Mouse (Mus musculus): ENCODE measurements around the gene Gm28042.

Gene Gm28042
- long read RNA-seq, experiment 1 = 0 reads
- long read RNA-seq, experiment 2, partial matches to known transcripts = 0 of 2 reads
- long read RNA-seq, experiment 2, other reads (novel, unspliced or antisense) = 2 of 2 reads

DNA sequence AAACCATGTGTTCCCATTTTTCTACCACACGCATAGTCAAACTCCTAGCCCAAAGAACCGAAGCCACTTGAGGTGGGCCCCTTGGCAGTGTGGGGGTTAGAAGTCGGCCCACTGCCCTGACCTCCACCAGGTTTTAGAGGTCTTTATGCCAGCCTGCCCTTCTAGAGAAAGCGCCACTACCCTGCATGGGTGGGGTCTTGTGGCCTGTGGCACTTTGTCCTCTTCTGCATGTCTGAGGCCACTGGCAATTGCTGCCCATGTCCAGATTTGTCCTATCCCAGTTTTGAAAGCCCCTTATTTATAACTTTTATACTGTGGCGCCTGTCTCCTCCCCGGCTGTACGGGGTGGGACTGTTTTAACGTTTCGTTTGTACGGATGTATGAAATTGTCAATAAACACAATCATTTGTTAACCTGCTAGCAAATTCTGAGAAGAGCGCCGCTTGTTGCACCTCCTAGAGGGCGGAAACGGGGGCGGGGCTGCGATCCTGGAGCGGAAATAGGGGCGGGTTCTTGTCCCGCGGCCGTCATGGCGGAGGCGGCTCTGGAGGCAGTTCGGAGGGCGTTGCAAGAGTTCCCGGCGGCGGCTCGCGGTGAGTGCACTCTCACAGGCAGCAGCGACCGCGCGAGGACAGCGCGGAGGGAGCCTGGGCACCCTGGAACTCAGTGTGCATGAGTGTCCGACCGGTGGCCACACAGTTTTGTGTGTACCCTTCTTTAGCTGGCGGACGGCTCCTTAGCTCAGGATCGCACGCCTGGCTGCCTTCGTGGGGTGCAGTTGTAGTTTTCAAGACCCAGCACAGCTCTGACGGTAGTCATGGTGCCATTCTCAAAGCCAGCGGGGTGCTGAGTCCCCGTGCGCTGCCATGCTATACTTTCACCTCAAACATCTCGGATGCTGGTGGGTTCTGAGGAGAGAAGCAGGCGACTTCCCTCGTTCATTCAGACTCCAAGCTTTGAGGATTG lies at the start of gene Gm28042, which contains the start of gene Jmjd7:
TSS of gene Gm28042 (plus strand) at position 510 of the 966 bp plus-strand sequence.
TSS of gene Jmjd7 (plus strand) at position 500 of the 966 bp plus-strand sequence.
- intact Hi-C loops (cut with DNase I) = no loop called here

DNA sequence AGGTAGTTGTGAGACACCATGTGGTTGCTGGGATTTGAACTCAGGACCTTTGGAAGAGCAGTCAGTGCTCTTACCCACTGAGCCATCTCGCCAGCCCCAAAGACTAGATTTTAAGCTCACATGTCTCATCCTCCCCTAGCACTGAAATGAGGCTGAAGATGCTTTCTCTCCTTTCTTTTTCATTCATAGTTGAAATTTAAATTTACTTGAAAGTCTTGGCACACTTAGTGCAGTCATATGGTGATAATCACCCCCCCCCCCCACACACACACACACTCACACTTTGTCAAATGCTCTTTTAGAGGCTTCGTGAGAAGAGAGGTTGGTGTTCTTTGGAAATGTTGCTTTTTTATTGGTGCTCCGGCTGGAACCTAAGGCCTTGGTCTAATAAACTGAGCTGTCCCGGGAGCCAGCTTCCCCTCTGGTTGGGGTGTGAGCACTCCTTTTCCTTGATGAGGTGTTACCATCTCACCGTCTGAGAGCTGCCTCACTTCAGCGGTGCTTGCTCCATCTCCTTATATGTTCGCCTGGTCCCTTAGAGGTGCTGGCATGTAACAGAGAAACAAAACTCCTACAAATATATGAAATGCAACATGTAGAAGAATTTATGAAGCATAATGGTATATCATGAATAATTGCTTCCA lies 46.8 kb upstream of the Gm28042 start:
- intact Hi-C loops (cut with DNase I) = no loop called here

- intact Hi-C loops (cut with DNase I) = no loop called here
Measured at GRCm38 (mm10) chr2:119981631-119982030, 45.7 kb upstream of the Gm28042 start.

- intact Hi-C loops (cut with DNase I) = no loop called here
Measured at GRCm38 (mm10) chr2:119985871-119986270, 41.4 kb upstream of the Gm28042 start.

- intact Hi-C loops (cut with DNase I) = no loop called here
Measured at GRCm38 (mm10) chr2:119986369-119986768, 40.9 kb upstream of the Gm28042 start.

- intact Hi-C loops (cut with DNase I) = no loop called here
Measured at GRCm38 (mm10) chr2:119987441-119987840, 39.9 kb upstream of the Gm28042 start.

GRCm38 (mm10) chr2:119988952-119989351 lies 38.3 kb upstream of the Gm28042 start:
- intact Hi-C loops (cut with DNase I) = no loop called here

GRCm38 (mm10) chr2:119990881-119991280 lies 36.4 kb upstream of the Gm28042 start:
- intact Hi-C loops (cut with DNase I) = no loop called here

DNA sequence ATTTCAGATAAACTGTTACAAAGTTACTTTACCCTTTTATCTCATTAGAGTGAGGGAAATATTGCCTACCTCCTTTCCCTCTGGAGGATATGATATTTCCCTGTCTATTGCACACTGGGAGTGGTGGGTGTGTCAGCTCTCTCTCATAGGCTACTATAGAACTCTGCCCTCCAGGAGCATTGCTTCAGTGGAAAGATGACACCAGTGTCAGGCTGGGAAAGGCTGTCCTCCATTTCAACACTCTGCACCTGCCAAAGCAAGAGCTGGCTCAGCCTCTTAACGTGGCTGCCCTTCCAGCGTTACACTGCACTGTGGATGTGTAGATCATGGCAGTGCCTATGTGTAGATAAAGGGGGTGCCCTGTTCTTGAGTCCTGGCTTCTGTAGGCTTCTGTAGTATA lies 34.9 kb upstream of the Gm28042 start:
- intact Hi-C loops (cut with DNase I) = no loop called here

DNA sequence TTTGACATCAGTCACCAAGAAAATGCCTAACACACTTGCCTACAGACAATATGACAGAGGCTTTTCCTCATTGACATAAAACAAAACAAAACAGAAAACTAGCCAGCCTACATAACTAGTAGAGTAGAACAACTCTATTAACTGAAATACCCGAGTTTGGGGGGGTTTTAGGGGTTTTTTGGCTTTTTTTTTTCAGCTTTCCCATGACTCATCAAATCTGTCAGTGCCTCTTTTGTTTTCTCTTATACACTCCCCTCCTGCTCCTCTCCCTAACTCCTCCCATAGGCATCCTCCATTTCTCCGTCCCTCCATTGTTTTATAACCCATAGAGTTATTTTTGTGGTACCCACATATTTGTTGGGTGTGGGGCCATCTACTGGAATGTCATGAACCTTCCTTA lies 33.8 kb upstream of the Gm28042 start:
- intact Hi-C loops (cut with DNase I) = no loop called here

DNA sequence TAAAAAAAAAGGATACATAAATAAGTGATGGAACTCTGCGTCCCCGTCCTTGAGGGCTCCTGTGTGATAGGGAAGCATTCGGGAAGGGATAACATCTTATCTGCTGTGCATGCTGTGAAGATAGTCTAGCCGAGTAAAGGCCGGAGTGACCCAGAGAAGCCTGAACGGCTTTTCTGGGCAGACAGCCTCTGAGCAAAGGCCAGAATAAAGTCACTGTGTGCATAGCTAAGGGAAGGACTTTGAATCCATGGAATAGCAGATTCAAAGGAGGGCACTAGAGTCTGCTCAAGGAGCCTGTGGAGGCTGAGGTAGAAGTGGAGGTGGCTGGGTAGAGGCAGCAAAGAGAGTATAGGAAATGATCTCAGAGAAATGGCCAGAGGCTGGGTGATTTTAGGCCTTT lies 32.5 kb upstream of the Gm28042 start:
- intact Hi-C loops (cut with DNase I) = no loop called here

DNA sequence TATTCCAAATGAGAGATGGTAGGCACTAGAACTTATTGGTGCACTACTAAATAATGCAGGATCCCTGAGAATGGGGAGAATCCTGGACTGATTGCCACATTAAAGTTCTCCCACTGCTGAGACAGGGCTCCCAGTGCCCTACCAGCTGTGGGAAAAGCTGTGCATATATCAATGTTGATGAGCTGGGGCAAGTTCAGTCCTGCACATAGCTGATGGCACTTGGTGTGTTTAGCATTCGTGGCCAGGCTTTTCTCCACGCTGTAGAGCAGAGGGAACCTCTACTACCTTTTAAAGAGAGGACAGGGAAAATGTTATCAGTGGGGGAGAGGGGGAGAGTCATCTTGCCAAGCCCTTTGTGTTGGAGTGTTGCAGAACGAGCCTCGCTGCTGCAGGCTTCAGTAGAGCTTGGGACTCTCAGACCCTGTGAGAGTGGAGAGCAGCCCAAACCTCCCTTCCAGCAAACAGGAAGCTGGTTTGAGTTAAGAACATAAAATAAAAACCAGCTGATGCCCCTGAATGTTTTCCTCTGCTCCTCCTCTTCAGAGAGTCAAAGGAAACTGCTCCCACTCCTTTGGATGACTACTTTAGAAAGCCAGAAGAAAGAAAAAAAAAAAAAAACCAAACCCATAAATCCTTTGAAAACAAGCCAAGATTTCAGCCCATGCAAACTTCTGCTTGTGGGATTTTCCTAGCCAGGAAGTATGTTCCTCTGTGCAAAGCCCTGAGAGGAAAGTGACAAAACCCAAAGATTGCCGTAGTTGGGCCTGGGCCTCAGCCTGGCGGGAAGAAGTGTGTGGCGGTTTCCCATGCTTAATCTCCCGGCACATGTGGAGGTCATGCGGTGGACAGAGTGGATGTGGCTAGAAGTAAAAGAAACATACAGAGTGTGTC lies 31.7 kb upstream of the Gm28042 start:
- intact Hi-C loops (cut with DNase I) = no loop called here

DNA sequence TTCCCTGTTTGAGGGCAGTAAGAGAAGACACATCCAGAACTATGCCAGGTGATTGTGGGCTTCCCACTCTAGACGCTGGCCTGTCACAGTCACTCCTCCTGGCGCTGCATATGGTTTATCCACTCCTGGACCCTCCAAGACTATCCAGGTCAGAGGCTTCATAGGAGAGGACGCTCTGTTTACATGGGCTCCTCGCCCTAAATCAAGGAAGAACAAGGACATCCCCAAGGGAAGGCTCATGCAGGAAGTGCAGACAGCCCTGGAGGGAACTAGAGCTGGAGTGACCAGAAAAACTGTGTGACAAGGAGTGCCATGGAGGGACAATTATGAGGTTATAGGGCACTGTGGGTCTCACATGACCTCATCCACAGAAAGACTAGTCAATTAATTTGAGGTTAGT lies 29.9 kb upstream of the Gm28042 start:
- intact Hi-C loops (cut with DNase I) = no loop called here

GRCm38 (mm10) chr2:119999731-120000130 lies 27.6 kb upstream of the Gm28042 start:
- intact Hi-C loops (cut with DNase I) = no loop called here

DNA sequence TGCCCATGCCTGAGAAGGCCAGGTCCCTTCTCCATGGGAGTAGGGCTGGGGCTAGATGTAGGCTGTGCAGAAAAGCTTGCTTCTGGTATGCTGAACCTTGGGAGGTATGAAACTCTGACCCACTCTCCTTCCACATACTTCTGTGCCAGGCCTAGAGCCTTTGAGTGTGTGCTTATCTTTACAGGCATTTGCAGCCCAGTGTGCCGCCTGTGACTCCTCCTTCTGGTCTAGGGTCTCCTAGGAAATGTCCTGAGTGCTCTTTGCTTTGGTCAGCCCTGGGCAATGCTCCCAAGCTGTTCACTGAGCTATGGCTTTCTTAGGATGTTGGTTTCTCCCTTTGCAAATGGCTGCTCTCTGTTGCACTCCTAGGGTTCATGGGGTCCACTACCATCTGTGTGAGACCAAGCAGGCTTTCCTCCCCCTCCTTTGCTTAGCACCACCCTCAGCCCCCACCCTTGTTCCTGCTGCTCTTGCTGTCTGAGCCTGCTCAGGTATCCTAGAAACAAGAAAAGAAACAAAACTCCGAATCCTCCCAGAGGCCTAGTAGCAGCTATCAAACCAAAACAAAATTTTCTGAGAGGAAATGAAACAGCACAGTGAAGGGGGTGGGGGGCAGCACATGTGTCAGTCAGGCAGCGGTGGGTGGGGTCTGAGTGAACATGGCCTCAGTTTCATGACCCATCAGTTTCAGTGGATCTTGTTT lies 26.3 kb upstream of the Gm28042 start:
- intact Hi-C loops (cut with DNase I) = no loop called here

DNA sequence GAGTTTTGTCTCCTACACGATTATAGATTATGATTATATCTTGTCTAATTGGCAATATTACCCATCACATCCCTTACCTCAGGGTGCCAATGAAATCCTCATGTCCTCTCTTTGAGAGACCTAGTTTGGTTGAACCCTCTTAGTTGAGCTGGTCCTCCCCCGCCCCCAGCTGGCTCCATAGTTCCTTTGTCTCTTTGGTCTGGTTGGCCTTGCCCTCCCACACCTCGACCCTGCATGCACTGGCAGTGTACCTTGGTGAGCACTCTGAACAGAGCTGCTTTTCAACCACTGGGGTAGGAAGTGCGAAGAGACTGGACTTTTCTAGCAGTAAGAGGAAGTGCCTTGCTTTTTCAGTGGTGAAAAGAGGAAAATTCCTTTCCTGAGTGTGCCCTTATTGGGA lies 25.3 kb upstream of the Gm28042 start:
- intact Hi-C loops (cut with DNase I) = no loop called here

GRCm38 (mm10) chr2:120003970-120004369 lies 23.3 kb upstream of the Gm28042 start:
- intact Hi-C loops (cut with DNase I) = no loop called here

- intact Hi-C loops (cut with DNase I) = no loop called here
Measured at GRCm38 (mm10) chr2:120006696-120007095, 20.6 kb upstream of the Gm28042 start.

- intact Hi-C loops (cut with DNase I) = no loop called here
Measured at GRCm38 (mm10) chr2:120007680-120008210, 19.5 kb upstream of the Gm28042 start.

DNA sequence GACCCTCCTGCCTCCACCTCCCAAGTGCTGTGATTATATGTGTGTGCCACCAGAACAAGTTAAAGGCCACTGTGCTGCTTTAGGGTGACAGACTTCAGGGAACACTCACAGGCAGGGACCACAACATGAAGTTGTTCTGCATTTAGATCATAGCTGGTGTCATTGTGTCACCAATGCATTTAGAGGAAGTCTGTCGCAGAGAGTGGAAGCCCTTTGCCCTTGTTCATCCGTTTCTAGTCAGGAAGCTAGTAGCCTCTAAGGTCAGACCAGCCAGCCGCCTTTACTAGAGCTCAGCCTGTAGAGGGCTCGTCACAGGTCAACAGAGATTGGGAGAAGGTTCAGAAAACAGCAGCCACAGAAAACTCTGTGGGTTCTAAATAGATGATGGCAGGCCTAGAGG lies 18.6 kb upstream of the Gm28042 start:
- intact Hi-C loops (cut with DNase I) = no loop called here

All from adrenal gland (tissue).